Mouse (Mus musculus): Measurements from ENCODE around the gene Foxf1.

Foxf1 gene

GRCm38 (mm10) chr8:121132961-121133513 lies 48.9 kb downstream of the Foxf1 start:
- no peak for DNase-seq

GRCm38 (mm10) chr8:121134102-121134501 lies 49.9 kb downstream of the Foxf1 start:
- no peak for DNase-seq

GRCm38 (mm10) chr8:121134512-121134911 lies 50.3 kb downstream of the Foxf1 start:
- no peak for DNase-seq

GRCm38 (mm10) chr8:121136856-121137255 lies 52.7 kb downstream of the Foxf1 start:
- DNase-seq, result no peak
